Mouse (Mus musculus) kidney, adult 2 months (tissue): ENCODE data around the gene Gm28635.

ENCODE experiments used
- CTCF ChIP-seq: fragments of 200-500 bp; conservative IDR thresholded peaks from 2 replicates; pipeline ENCODE4 v1.5.1; 2011; ENCODE audit warnings: low read depth, mild to moderate bottlenecking, control low read depth, low read length, moderate library complexity, mixed read lengths; ENCODE audit not compliant: insufficient read depth, insufficient read length
- POLR2A ChIP-seq: fragments of 200-500 bp; IDR thresholded peaks from one replicate; pipeline ENCODE4 v1.6.1; 2011; ENCODE audit warnings: low read depth, low read length, control low read depth

- no peak for TF ChIP-seq CTCF
- no peak for TF ChIP-seq POLR2A
Observed at GRCm38 (mm10) chr2:84634006-84634405, 43.8 kb downstream of the Gm28635 start.
